Mouse (Mus musculus) induced T-regulatory cell, adult 2 months (primary cell): Measurements from ENCODE around the gene Cfap300.

Experiments
- DNase-seq: peaks from one replicate; pipeline ENCODE4 v3.0.0-alpha.2; 2012; ENCODE audit warnings: low read depth

The Cfap300 gene

GRCm38 (mm10) chr9:7983665-7984064 lies 59.0 kb downstream of the Cfap300 start:
- no peak for DNase-seq

GRCm38 (mm10) chr9:7980162-7980561 lies 62.5 kb downstream of the Cfap300 start:
- DNase-seq = no peak

GRCm38 (mm10) chr9:7979153-7979916 lies 63.3 kb downstream of the Cfap300 start:
- no peak for DNase-seq

GRCm38 (mm10) chr9:7978502-7978901 lies 64.1 kb downstream of the Cfap300 start:
- DNase-seq = peak; percentile 17

- no peak for DNase-seq
Observed at GRCm38 (mm10) chr9:7977587-7977986, 65.0 kb downstream of the Cfap300 start.

- no peak for DNase-seq
Observed at GRCm38 (mm10) chr9:7971993-7972392, 70.6 kb downstream of the Cfap300 start.
